ENCODE assay signal across 8 mouse cellular contexts in genomic region chr7:98837901-98838300, GRCm38 (mm10). TPM values are rescaled to one million over a fixed set of nuclear protein-coding genes. Genes with fewer than 3 reads are reported as not detected.
A peak's percentile ranks its signal among the peaks of the same experiment; 100 is the strongest.
DNase-seq lines count a peak whose midpoint lies in the region; ATAC-seq lines count a peak whose summit lies in the region.

No protein-coding gene starts in this region.

- H3K4me1 ChIP-seq in hindbrain, embryonic 12.5 days = peaks cover 48% of the 10 kb centered on the region

- peak overlapping the region; percentile 96 for H3K4me2 ChIP-seq in hindbrain, embryonic 12.5 days (replicated peaks)

- 0 out of 2 replicates have a peak overlapping the region, but pooled peaks have one; percentile 60 for H3K9ac ChIP-seq in hindbrain, embryonic 12.5 days

- no peaks in the 10 kb centered on the region for H3K9me3 ChIP-seq in hindbrain, embryonic 12.5 days (replicated peaks)

- no peaks in the 10 kb centered on the region for H3K36me3 ChIP-seq in hindbrain, embryonic 12.5 days

- no peak overlapping the region for H3K27ac ChIP-seq in hindbrain, embryonic 12.5 days

- peak; percentile 76 for ATAC-seq in hindbrain, embryonic 12.5 days (ENCODE audit: low FRiP score)

- peaks cover 92% of the 10 kb centered on the region for H3K27me3 ChIP-seq in hindbrain, embryonic 12.5 days

- peak overlapping the region; percentile 46 for H3K4me3 ChIP-seq in hindbrain, embryonic 12.5 days

- peak; percentile 71 for DNase-seq in R1 (ENCODE audit: low read depth, low spot score)
- DNase-seq in cerebellum, adult 9-11 months = peak; percentile 79
- peak; percentile 36 to 72 for DNase-seq in frontal cortex, postnatal 14 days (ENCODE audit: low spot score in 2 of 2)
- peak; percentile 54 to 73 for DNase-seq in layer of hippocampus, postnatal 25 days (ENCODE audit: extremely low spot score in 1 of 2, low spot score in 1 of 2)
- peak; percentile 88 for DNase-seq in lung, postnatal 14 days
- DNase-seq in retina, postnatal 7 days (ENCODE audit: low read depth, low spot score) = peak; percentile 56
- peak; percentile 87 for DNase-seq in urinary bladder, postnatal 14 days (ENCODE audit: low spot score)

- 1% methylated on average over 17 of the region's 17 CpGs for WGBS in hindbrain, embryonic 12.5 days

RNA-seq across cellular contexts. Expression of gene Wnt11, which starts 3.0 kb away (rescaled TPM):
- polyA plus RNA-seq in hindbrain, embryonic 12.5 days (2016; fragmentation: Nextera tagmentation; extraction: Ambion mirVana) = 14.7 and 16.5 TPM in 2 replicates
- 1 to 10 TPM; 1.7 to 2.2 TPM for total RNA-seq in layer of hippocampus, postnatal 25 days (2021)
